Mouse (Mus musculus) bone marrow, adult 2 months (tissue): ENCODE data around the gene Gm5741.

ENCODE experiments used
- CTCF ChIP-seq: fragments of 200-500 bp; IDR thresholded peaks from 2 replicates; pipeline ENCODE4 v1.5.1; 2011; ENCODE audit warnings: low read length, control low read depth; ENCODE audit not compliant: control insufficient read depth, insufficient read depth
- POLR2A ChIP-seq: fragments of 200-500 bp; IDR thresholded peaks from 2 replicates; pipeline ENCODE4 v1.6.1; 2011; ENCODE audit warnings: low read depth, mild to moderate bottlenecking, control low read depth, low read length, borderline replicate concordance; ENCODE audit not compliant: control insufficient read depth

DNA sequence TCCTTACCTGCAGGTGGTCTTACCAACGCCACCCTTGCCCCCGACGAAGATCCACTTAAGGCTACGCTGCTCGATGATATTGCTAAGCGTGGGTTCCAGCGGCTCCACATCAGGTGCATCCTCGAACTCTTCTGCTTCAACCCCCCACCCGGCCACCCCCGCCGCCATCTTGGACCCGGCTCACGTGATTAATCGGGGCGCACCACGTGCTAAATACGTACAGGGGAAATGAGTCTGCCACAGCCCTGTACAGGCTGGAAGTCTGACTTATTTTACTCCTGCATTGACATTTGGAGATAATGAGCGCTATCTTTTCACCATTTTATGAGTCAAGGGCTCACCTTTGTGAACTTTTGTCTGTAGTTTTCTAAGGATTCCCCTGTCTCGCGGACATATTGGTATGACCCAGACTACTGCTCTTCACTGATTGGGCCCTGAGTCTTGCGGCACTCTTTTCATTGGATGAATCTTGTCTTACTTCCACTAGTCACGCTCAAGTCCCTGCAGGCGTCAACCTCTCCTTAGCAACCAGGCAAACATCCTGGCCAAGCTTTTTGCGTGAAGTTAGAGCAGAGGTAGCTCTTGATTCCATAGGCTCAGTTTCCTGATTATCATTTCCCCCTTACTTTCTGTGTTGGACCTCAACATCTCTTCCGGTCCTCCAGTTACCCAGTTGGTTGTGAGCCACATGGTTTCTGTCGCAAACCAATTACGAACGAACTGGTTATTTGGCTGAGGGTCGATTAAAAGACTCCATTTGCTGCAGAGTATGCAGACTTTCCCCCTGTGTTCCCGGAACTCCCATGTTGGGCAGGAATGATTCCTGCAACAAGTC, 42.5 kb downstream of the Gm5741 start, which contains the start of gene Asna1:
- TF ChIP-seq POLR2A (peak; percentile 31; the same call in 1 of the 2 replicates), CTCF (no peak)
